8 mouse cellular contexts compared by ENCODE assay signal in genomic region chr12:29279631-29280080, GRCm38 (mm10).
DNase-seq lines count a peak whose midpoint lies in the region; ATAC-seq and TF ChIP-seq lines count a peak whose summit lies in the region.

No protein-coding gene starts in this region.

- intact Hi-C loops in heart, adult 2 months (cut with DNase I): no loop called here

- H3K36me3 ChIP-seq in heart, embryonic 11.5 days (ENCODE audit: control insufficient read depth, insufficient read depth, low read length): no peaks in the 10 kb centered on the region
- no peaks in the 10 kb centered on the region for H3K36me3 ChIP-seq in heart, adult 2 months (ENCODE audit: control insufficient read depth, insufficient read depth, low read length)
- no peaks in the 10 kb centered on the region for H3K36me3 ChIP-seq in limb, embryonic 11.5 days (ENCODE audit: control insufficient read depth, insufficient read depth, low read length)

- H3K9me3 ChIP-seq in heart, embryonic 11.5 days (replicated peaks; ENCODE audit: control insufficient read depth, low read length): no peaks in the 10 kb centered on the region
- no peaks in the 10 kb centered on the region for H3K9me3 ChIP-seq in limb, embryonic 11.5 days (ENCODE audit: control insufficient read depth, low read length)

- TF ChIP-seq EP300 in heart, adult 2 months (IDR thresholded peaks at IDR 0.05; ENCODE audit: insufficient read depth, low read depth, low read length): no peak

- peak overlapping the region; percentile 54 for H3K4me2 ChIP-seq in heart, embryonic 11.5 days
- H3K4me2 ChIP-seq in limb, embryonic 11.5 days (ENCODE audit: low read depth, severe bottlenecking): peak overlapping the region; percentile 37

- no peak for TF ChIP-seq CTCF in heart, adult 2 months (IDR thresholded peaks at IDR 0.05)

- peak overlapping the region; percentile 12; the same call in 1 of the 2 replicates for H3K4me3 ChIP-seq in heart, embryonic 11.5 days (ENCODE audit: low read depth, low read length)
- H3K4me3 ChIP-seq in heart, adult 2 months: no peak overlapping the region
- H3K4me3 ChIP-seq in limb, embryonic 11.5 days (ENCODE audit: low read depth, low read length): no peak overlapping the region

- H3K79me2 ChIP-seq in heart, adult 2 months (replicated peaks; ENCODE audit: control insufficient read depth, insufficient read depth, low read length): no peaks in the 10 kb centered on the region

- H3K9ac ChIP-seq in heart, embryonic 11.5 days (ENCODE audit: low read depth, low read length): 0 out of 2 replicates have a peak overlapping the region, but pooled peaks have one; percentile 28
- H3K9ac ChIP-seq in heart, adult 2 months (ENCODE audit: low read depth, low read length): no peak overlapping the region
- no peak overlapping the region; the same call in 1 of the 2 replicates for H3K9ac ChIP-seq in limb, embryonic 11.5 days (ENCODE audit: low read length)

- DNase-seq in heart, adult 2 months: no peak
- peak; percentile 25 for DNase-seq in retina, embryonic 14.5 days (ENCODE audit: low spot score)
- DNase-seq in retina, postnatal 1 day: no peak
- DNase-seq in limb, embryonic 11.5 days (ENCODE audit: low spot score): no peak
- DNase-seq in thymus, postnatal 4 days: no peak
- no peak for DNase-seq in T-cell, adult 2 months (ENCODE audit: low spot score)

- no peaks in the 10 kb centered on the region; the same call in 1 of the 2 replicates for H3K27me3 ChIP-seq in heart, embryonic 11.5 days (ENCODE audit: control insufficient read depth, insufficient read depth, low read length)
- peaks cover 3% of the 10 kb centered on the region; the same call in 1 of the 2 replicates for H3K27me3 ChIP-seq in heart, adult 2 months (ENCODE audit: control insufficient read depth, insufficient read depth, low read length)
- no peaks in the 10 kb centered on the region for H3K27me3 ChIP-seq in limb, embryonic 11.5 days (ENCODE audit: control insufficient read depth, insufficient read depth, low read length)

- 6% methylated on average over 13 of the region's 13 CpGs for WGBS in heart, embryonic 11.5 days (ENCODE audit: insufficient replicate concordance)
- WGBS in heart, adult 2 months: 14% methylated on average over 13 of the region's 13 CpGs
- WGBS in limb, embryonic 11.5 days: 13% methylated on average over 13 of the region's 13 CpGs

- no peak overlapping the region for H3K27ac ChIP-seq in heart, embryonic 11.5 days (ENCODE audit: low read depth, low read length)
- no peak overlapping the region for H3K27ac ChIP-seq in heart, adult 2 months
- H3K27ac ChIP-seq in limb, embryonic 11.5 days (replicated peaks; ENCODE audit: low read depth, low read length): no peak overlapping the region

- H3K4me1 ChIP-seq in heart, embryonic 11.5 days (ENCODE audit: control insufficient read depth, insufficient read depth, low read length): peaks cover 18% of the 10 kb centered on the region
- H3K4me1 ChIP-seq in heart, adult 2 months (ENCODE audit: control insufficient read depth, insufficient read depth, low read length): no peaks in the 10 kb centered on the region
- peaks cover 12% of the 10 kb centered on the region; the same call in 1 of the 2 replicates for H3K4me1 ChIP-seq in limb, embryonic 11.5 days (ENCODE audit: control insufficient read depth, insufficient read depth, low read length)

- TF ChIP-seq POLR2A in heart, adult 2 months (IDR thresholded peaks at IDR 0.05; ENCODE audit: insufficient read depth, low read depth, low read length): no peak

- ATAC-seq in heart, embryonic 11.5 days (replicated peaks; ENCODE audit: insufficient number of reproducible peaks, low FRiP score, low TSS enrichment): no peak
- ATAC-seq in limb, embryonic 11.5 days (ENCODE audit: insufficient number of reproducible peaks, low FRiP score, low TSS enrichment, low read depth): no peak
- ATAC-seq in activated CD4-positive, CD25-positive, alpha-beta regulatory T cell, adult 4 months: no peak
